Mouse (Mus musculus): ENCODE data around the gene Tmem230. TPM values are rescaled to one million over a fixed set of nuclear protein-coding genes. Genes with fewer than 3 reads are reported as not detected.
"Not testable (repeated sequence)": the region's sequence is repeated elsewhere in the genome, so short reads cannot be mapped to it uniquely, and the experiment has no call there.

The Tmem230 gene
- polyA plus RNA-seq, 3 experiments from 2014 or later, result 28.2 to 45.1 (median 37.2) TPM

DNA sequence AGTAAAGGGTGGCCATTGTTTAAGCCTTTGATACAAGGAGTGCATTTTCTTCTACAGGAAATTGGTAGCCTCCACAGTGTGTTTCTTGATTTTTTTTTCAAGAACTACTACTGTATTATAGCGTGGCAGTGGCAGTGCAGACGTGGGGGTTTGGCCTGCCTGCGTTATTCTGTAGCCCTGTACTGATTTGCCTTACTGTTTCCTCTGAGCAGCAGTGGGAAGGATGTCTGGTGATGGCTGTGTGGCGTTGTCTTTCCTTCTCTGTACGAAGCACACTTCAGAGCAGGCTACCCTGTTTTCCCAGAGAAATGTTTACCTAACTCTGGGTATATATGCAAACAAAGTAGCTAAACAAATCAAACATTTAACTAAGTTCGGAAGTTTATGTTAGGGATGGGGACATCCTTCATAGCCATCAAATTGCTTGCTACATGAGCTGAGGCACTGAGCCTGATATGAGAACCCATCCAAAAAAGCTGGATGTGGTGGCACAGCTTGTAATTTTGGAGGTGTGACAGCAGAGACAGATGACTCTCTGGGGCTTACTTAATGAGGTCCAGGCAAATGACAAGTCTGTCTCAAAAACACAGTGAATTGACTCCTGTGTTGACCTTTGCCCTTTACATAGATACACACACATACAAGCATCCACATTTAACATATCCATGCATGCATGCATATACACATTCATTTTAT, 25.2 kb upstream of the Tmem230 start:
- no peak for ATAC-seq

DNA sequence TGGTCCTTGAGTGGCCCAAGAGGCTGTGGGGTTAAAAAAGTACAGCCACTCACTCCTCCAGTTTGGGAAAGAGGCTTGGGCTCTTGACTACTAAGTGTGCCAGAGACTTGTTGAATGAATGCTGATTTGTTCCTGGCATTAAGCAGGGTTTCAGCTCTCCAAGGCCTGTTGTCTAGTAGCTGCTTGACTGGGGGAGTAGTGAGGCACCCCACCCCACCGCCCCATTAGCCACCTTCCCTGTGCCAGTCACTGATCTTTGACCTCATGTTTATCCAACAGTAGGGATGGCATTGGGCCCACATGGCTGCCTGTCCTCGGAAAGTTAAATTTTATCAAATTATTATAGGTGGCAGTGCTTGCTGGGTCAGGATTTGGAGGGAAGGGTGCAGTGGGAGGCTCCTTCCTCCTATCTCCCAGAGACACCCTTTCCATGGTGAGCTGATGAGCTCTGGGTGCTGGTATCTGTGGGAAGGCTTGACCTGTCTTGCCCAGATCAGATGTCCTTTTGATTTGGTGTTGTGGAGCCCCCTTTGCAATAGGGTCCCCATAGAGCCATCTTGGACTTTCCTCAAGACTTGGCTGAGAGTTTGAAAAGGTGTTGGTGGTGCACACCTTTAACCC, 22.8 kb upstream of the Tmem230 start:
- ATAC-seq, result no peak

DNA sequence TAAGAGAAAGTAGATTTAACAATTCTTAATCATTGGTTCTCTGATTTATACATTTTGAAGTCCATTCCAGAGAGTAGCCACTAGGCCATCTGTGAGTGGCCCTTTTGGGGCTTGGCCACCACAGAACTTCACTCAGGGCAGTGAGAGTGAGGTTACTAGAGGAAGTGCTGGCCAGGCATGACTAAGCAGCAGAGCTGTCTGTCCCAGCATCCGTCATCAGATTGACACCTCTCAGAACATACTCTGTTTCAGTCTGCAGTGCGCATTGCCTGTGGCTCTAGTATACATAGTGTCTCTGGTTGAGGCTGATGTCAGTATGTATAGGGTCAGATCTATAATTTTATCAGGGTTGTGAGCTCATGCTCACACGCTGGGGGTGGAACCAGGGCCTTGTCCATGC, 21.6 kb upstream of the Tmem230 start:
- ATAC-seq, result peak; percentile 64

DNA sequence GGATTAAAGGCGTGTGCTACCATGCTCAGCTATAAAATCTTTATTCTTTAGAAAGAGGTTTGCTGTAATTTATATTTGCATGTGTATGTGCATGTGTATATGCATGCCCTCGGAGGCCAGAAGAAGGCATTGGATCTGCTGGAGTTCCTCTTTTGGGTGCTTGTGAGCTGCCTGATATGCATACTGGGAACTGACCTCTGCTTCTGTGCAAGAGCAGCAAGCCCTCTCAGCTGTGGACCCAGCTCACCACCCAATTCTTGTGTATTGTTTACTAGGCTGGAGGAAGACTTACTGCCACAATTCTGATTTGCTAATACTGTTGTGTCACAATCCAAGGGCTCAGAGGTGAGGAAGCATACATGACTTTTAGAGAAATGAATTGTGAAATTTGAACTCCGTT, 18.5 kb upstream of the Tmem230 start:
- ATAC-seq, result no peak

DNA sequence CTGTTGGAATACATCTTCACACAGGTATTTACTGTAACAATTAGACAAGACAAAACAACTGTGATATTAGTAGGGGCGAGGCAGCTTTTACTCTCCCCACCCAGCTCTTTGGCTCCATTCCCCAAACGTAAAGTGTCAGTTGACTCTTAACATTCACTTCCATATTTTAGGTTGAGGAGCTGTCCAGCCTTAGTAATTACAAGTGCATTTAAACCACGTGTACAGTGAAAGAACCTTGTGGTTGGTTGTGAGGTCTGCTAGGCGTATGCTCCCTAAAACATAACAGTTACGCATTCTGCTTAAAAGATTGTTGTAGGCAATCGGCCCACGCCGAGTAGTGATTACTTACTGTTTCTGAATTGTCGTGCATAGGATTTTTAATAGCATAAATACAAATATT, 17.6 kb upstream of the Tmem230 start:
- no peak for ATAC-seq

DNA sequence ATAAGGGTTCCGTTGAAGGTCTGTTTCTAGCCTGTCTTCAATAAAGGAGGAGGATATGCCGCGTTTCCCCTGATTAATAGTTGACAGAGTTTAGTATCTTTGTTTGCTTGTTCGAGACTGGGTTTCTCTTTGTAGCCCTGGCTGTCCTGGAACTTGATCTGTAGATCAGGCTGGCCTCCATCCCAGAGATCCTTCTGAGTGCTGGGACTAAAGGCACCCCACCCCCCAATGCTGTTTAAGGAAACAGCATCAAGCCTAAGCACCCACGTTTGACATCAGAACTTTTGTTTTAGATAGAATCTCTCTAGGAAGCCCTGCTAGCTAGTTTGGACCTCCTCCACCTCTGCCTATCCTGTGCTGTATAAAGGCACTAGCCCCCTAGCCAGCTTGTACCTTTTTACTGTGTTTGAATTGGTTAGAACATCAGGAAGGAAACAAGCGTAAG, 16.7 kb upstream of the Tmem230 start:
- ATAC-seq, result no peak

DNA sequence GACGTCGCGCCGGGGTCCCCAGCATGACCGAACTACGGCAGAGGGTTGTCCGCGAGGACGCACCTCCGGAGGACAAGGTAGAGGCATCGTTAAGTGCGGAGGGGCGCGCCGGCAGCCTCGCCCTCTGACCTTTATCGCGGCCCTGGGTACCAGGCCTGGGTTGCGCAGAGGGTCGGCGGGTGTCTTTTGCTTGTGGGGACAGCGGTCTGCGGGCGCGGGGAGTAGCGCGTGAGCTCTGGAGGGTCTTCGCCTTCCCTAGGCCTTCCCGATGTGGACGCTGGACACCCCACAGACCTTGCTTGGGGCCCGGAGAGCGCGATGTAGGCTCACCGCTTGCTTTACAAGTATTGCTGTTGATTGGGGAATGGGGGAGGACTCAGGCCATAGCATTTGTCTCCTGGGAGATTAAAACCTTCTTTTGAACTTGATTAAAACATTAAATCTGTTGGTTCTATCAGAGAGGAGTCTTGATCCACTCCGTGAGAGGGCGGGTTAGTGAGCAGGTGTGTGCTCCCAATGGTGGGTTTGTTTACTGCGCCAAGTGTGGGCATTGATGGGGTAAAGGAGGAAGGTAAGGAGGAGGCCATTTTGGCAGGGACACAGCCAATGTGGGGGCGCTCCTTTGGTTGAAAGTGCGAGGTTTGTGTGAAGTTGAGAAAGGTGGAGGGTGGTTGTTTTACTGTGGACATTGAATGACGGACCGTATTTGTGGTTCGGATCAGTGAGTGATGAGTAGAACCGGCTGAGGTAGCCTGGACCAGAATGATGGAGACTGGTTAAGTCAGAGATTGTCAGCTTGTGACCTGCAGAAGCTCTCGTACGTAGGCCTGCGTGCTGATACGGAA, 16.0 kb upstream of the Tmem230 start:
- ATAC-seq, result peak; percentile 47

DNA sequence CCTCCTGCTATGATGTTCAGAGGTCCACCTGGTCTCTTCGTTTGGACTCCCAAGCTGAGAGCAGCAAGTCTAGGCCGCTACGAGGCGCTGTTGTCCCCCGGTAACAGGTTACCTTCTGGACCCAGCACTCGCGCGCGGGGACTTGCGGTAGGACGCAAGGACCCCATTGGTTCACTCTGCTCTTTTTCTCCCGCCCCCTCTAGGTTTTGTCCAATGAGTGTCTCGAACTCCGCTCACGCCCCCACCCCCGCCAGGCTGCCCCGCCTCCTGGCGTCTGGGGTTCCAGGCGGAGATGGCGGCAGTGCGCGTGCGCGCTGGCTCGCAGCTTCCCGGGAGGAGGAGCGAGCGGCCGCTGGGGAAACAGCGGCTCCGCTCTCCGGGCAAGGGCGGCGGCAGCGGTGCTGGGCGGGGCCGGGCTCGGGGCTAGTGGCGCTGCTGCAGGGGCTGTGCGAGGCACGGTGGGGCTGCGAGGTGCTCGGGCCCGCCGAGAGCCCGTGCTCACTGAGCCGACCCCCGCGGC, 15.3 kb upstream of the Tmem230 start, which contains the start of gene Cds2:
Gene Cds2 (plus strand): TSS at position 270 of the 520 bp plus-strand sequence.
- peak; percentile 90 for ATAC-seq

DNA sequence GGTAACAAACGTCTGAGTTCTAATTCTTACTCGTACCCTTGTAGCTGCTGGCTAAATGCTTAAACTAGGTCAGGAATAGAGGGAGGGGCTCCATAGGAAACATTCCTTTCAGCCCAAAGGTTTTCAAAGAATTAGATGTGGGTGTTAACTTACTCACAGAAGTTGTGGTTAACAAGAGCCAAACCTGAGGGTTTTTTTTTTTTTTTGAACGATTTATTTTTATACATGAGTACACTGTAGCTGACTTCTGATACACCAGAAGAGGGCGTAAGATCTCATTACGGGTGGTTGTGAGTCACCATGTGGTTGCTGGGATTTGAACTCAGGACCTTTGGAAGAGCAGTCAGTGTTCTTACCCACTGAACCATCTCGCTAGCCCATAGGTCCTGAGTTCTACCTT, 14.6 kb upstream of the Tmem230 start:
- no peak for ATAC-seq

DNA sequence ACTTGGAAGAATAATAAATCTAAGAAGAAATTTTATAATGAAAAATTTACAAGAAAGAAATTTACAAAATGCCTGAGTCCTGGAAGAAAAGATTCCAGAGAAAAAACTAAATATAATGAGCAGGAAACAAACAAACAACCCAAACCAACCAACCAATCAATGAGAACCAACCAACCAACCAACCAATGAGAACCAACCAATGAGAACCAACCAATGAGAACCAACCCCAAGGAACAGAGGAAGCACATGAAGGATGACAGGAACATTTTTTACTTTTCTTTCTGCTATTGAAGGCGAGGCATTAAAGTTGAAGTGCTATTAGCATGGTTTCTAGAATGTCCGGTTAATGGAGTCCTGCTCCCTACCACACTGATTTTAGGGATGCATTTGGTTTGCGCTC, 13.0 kb upstream of the Tmem230 start:
- no peak for ATAC-seq

DNA sequence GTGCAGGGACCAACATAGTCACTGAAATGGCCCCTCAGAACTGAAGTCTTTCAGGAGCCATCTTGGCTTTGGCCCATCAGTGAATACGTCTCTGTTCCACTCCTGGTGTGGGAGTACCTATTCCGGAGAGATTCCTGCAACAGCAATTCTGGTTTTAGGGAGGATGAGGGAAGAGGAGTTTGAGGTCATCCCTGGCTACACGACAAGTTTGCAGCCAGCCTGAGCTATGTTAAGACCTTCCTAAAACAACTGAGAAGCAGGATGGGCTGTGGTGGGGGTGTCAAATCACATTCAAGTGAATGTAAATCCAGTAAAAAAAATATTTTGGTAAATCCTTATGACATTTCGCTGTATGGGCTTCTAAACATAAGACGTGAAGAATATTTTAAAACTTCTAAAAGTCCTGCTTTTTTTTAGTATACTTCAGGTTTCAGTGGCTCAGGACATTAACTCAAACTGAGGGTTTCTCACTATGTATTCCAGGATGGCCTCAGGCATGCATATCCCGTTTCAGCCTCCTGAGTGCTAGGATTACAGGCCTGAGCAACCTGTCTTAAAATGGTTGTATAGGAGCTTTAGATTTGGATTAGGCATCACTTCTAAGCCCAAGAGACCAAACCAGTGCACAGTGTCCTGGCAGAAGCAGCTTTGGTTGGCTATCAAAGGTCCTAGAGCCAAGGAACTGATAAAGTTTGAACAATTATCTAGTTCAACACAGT, 9.9 kb upstream of the Tmem230 start:
- no peak for ATAC-seq

DNA sequence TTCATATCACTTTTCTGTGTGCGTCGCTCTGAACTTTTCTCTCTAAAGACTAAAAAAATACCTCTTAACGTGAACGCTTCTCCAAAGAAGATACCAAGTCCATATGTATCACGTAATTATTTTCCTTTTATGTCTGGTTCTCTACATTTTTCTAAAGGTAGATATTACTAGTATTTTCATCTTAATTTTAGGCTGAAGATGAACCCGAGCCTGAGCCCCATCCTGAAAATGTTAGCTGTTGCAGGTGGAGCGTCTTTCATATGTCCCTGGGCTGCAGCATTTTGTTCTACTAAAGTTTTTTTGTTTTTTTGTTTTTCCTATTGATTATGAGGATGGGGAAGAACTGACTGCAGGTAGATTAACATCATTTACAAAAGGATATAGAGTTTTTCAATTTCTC, 6.0 kb upstream of the Tmem230 start:
- ATAC-seq, result no peak

DNA sequence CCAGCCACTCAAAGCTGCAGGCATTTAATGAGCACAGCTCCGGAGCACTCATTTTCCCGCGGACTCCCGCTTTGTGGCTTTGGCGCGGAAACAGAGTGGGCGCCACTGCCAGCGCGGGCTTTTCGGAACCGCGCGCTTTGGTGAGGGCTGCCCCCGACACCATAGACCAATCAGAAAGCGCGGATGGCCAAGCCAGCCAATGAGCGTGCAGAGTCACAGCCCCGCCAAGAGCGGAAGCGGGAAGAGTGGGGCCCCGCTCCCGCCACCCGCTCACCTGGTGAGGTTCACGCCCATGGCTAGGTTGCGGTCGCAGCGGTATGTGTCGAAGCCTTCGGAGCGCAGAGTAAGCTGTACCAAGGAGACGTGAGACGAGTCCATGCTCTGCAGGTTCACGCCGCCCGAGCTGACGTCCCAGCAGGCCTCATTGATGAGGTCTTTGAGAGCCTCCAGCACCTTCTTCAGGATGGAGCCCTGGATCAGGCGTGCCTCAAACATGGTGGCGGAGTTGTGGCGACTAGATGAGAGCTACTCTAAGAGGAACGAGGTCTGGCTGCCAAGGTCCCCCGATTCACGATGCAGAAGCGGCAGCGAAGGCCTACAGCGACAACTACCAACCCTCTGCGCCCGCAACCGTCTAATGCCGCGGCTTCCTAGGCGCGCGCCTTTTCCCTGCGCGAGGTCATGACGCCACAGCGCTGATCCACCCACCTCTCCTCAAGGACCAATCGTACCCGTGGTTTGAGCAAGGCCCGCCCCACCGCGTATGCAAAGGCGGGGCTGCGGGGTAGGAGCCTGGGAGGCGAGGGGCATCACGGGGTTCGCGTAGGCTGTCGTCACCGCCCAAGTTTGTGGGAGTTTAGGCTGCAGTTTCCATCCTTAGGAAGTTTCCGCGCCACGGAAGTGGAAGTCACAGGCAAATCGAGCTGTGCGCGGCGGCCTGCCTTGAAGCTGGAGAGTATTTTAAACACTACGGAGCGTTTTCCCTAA, 5.2 kb upstream of the Tmem230 start, which contains the start of gene Pcna:
Gene Pcna (minus strand): TSS at position 773 of the 987 bp plus-strand sequence.
- ATAC-seq, result peak; percentile 91

DNA sequence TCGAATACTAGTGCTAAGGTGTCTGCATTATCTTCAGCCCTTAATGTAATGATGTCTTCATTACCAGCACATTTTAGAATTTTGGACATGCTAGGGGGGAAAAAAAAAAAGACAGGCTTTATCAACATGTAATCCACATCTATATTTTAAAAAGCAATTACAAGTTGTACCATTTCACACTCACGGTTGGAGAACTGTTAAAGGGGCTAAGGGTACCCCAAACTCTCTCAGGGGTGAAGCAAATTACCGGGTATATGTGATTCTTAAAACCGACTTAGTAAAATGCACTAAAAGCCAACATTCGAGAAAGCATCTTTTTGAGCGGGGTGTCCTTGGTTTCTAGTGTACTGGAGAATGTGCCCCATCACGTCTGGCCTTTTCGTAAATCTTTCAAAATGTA, 4.3 kb upstream of the Tmem230 start:
- no peak for ATAC-seq

DNA sequence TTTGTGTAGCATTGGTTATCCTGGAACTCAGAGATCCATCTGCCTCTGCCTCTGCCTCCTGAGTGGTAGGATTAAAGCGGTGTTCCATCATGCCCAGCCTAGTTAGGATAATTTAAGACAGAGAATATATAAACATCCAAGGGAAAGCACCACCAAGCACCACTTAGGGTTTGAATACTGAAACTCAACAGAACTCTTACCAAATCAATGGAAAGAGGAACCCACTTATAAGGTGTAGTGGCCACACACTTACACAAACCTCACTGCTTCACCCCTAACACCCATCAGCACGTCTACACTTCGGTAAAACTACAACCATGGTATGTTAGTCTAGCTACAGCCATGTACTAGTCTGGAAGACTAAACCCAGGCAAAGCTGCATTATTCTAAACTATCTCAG, 4.2 kb downstream of the Tmem230 start:
- ATAC-seq, result no peak

DNA sequence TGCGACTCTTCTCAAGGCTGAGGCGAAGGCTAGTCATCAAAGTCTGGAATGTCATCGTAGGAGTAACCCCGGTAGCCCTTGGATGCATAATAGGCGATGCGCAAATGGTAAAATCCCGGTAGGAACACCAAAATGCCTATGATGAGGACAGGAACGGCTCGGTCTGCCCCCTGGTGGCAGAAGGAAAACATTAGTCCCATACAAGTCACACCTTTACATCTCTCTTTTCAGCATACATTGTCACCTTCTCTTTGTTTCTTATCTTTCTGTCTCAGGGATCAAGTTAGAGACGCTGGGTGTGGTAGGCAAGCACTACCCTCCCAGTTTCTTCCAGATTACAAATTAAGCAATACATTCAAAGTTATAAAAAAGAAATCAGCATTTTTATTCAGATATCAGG, 7.2 kb downstream of the Tmem230 start:
- not testable (repeated sequence) for ATAC-seq

DNA sequence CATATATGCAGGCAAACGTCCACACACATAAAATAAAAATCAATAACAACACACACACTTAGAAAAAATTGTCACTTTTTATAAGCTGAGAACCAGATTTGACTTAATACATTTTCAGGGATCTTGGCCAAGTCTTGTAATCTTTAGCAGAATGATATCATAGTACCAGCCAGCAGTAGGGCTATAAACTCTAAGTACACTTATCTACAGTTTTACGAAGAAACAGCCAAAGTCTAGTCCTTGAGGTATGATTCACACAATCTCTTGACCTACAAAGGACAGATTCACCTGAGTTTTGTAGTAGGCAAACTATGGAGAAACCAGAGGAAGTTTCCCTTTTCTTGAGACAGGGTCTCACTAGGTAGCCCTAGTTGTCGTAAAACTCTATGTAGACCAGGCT, 8.2 kb downstream of the Tmem230 start:
- not testable (repeated sequence) for ATAC-seq

DNA sequence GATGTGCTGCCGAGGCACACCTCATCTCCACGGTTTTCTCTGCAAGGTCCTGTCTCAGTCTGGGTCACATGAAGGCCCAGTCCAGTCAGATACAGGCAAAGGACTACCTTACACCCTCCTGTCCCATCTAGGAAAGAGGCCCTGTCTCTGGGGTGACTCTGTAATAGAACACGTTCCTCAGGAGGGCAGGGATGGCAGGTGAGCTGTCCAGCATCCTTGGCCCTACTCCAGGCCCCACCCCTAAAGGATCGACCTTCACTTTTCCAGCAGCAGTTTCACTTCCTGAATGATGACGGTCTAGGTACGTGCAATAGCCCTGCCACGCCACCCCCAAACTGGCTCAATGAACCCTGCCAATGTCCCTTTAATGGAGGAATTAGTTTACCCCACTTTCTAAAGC, 11.6 kb downstream of the Tmem230 start:
- no peak for ATAC-seq

DNA sequence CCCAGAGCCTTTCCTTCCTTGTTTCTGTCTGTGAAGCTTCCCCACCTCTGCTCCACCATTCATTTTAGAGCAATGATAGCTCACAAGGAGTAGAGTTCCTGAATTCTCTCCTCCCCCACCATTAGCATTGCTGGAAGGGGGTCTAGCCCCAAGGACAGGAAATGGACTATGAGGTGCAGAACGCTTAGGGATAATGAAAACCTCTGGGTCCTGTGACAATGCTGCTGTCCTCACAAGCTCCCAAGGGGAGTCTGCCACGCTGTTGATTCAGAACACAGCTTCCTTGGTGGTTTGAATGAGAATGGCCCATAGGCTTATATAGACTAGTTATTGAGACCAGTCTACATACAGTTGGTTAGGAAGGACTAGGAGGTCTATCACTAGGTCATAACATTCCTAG, 12.3 kb downstream of the Tmem230 start:
- ATAC-seq, result no peak

DNA sequence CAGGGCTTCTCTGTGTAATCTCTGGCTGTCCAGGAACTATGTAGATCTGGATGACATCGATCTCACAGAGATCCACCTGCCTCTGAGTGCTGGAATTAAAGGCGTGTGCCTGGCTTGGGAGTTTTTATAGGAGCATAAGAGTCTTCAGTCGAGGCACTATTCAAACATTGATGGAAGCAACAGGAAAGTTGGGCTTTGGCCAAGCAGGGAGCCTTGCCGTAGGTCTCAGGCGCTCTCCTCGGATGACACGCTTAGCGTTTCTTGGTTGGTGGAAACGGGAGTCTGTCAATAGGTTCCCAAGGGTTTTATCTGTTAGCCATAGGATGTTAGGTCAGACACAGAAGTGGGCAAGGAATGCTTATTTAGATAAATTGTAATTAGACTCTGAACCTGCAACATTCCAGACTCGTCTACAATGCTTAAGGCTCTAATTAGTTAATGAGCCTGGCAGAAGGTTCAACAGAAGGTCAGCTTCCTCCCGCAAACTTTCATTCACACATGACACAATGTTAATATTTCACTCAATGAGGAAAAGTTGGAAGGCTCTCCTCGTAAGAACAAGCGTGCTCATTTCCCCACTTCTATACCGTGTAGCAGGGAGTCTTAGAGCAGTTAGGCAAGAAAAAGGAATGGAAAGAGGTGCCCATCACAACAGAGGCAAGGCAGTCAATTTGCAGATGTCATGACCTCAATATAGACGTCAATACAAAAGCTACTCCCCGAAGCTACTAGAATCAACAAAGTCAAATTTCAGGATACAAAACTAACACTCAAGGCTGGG, 13.4 kb downstream of the Tmem230 start:
- no peak for ATAC-seq
